Mouse (Mus musculus): ENCODE results near the gene Slc36a2.
"Not testable (repeated sequence)": the region's sequence is repeated elsewhere in the genome, so short reads cannot be mapped to it uniquely, and the experiment has no call there.

The Slc36a2 gene

DNA sequence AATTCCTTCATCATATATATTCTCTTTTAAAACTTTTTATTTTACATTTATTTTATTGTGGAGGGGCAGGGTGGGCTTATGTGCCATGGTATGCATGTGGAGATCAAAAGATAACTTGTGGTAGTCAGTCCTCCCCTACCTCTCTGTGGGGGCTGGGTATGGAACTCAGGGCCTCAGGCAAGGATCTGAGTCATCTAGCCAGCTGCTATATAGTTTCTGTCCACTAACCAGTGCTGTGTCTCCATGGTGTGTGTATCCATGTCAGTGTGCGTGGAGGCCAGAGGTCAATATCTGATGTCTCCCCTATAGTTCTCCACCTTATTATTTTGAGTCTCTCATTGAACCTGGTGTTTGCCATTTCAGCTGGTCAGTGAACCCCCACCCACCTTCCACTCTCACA is 50.5 kb downstream of the Slc36a2 start:
- no peak for DNase-seq (ENCODE audit: extremely low spot score, low spot score)

DNA sequence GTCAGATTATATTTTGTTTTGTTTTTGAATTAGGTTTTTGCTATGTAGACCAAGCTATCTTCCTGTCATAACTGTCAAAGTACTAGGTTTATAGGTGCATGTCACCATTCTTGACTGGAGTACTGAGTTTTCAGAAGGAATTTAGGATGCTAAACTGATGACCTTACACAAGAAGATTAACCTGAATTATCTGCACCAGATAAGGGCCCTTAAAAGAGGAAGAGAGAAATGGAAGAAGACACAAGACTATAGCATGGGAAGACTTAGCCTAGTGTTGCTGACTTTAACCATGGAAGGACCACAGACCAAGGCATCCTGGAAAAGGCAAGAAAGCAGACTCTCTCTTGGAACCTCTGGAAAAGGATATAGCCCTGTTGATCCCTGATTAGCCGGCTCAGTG is 51.7 kb downstream of the Slc36a2 start:
- DNase-seq (ENCODE audit: extremely low spot score, low spot score): no peak

DNA sequence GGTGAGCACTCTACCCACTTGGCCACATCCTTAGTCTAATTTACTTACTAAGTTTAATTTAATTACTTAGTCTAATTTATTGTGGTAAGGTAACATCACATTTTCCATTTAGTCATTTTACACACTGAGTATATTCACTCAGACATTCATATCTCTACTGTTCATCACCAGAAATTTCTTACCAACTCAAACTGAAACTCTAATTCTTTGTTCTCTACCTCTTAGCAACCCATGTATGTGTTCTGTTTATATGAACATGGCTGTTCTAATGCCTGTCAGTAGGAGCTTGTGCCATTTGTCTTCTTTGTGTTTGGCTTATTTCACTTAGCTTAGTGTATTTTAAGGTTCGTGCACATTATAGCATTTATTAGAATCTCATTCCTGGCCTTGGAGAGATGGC is 52.9 kb downstream of the Slc36a2 start:
- no peak for DNase-seq (ENCODE audit: extremely low spot score, low spot score)

DNA sequence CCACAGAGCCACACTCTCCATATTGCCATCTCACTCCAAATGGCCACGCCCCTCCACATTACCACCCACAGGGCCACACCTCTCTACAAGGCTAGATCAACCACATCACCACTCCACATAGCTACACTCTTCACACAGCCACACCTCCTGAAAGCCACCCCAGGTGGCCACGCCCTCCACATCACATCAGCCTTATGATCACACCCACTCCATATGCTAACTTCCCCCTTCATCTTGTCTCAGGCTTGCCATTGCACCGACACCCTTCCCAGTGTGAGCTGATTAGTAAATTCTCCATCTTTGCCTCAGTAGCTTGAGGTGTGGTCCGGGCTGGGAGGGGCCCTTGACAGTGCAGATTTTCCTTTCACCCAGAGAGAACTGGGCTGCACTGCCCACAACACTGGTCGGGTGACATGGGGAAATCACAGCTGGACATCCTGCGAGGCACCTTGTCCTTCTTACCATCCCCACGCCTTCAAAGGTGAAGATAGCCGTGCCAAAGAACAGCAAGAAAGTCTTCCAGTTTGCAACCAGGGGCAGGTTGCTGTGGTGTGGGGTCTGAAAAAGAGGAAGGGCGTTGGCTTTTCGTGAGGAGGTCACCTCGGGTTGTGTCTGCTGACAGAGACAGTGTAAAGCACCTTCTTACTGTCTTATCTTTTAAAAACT is 53.7 kb downstream of the Slc36a2 start:
- no peak for DNase-seq (ENCODE audit: extremely low spot score, low spot score)

DNA sequence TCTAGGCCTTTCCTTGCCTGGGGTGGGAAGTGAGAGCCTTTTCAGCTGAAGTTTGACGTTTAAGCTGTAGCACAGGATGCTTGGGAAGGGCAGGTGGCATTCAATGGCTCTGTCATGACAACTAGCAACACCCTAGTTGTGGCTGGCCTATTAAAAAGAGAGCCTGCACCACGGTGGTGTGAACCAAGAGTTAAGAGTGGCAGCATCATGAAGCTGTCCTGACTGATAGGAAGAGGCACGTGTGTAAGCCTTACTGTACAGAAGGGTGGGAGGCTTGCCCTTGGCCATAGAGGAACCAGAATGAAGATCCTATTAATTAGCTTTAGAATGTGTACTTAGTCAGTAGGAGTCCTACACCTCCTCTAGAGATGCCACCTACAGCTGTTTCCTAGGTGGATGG is 56.5 kb downstream of the Slc36a2 start:
- DNase-seq (ENCODE audit: extremely low spot score, low spot score): no peak

DNA sequence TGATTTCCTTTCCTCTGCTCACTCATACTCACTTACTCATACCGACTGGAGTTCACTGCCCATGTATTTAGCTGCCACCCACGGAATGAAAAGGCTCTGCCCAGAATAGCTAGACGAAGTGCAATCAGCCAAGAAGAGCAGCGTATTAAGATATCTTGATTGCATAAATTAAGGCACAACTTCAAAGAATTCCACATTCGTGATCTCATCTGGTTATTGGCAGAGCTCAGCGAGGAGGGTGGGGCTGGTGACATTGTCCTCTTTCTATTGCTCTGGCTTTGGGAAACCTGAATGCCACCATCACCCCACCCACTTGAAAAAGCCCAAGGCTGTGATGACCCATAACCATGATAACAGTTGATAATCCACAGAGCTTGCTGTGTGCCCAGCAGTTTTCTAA is 56.9 kb downstream of the Slc36a2 start:
- no peak for DNase-seq (ENCODE audit: extremely low spot score, low spot score)

DNA sequence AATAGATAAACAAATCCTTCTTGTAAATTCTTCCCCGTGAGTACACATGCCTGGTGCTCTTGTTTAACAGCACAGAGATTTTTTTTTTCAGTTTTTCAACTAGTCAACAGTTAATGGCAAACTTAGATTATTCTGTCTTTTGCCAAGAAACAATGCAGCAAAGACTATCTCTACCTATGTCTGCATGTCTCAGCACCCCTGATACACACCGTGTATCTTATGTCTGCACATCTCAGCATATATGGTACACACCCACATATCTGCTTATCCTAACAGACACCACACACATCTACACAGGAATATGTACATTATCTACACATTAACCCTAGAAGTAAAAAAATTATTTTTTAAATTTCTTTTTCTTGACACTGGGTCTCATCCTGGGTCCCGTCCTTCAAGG is 58.2 kb downstream of the Slc36a2 start:
- no peak for DNase-seq (ENCODE audit: extremely low spot score, low spot score)

DNA sequence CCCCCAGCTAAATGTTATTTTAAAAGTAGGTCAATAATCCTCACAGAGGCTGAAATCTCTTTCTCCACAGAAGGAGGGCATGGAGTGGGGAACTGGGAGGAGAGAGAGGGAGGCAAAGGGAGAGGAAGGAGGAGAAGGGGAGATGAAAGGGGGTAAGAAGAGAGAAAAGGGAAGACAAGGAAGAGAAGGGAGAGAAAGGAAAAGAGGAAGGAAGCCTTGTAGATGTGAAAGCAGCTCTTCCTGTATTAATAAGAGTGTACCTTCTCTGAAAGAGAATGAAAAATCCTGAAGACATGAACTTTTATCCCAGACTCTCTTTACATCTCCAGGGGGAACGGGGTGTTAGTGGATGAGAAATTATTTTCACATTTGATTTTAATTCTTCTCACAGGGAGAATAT is 63.4 kb downstream of the Slc36a2 start:
- DNase-seq (ENCODE audit: extremely low spot score, low spot score): no peak

DNA sequence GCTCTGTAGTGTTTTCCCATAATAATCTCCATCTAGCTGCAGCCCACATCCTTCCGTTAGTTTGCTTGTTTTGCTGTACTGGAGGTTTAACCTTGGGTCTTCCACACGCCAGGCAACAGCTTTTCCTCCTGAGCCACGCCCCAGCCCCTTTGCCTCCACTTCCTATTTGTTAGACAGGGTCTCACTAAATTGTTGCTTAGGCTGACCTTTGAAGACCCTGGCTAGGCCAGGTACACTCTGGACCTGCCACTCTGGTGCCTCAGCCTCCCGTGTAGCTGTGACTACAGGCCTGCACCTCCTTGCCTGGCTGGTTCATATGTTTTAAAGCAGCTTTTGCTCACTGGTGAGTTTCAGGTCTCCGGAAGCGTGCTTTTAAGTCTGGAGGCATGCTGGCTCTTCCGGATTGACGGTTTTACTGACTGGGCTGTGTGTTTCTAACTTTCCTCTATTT is 64.0 kb downstream of the Slc36a2 start:
- no peak for DNase-seq (ENCODE audit: extremely low spot score, low spot score)

DNA sequence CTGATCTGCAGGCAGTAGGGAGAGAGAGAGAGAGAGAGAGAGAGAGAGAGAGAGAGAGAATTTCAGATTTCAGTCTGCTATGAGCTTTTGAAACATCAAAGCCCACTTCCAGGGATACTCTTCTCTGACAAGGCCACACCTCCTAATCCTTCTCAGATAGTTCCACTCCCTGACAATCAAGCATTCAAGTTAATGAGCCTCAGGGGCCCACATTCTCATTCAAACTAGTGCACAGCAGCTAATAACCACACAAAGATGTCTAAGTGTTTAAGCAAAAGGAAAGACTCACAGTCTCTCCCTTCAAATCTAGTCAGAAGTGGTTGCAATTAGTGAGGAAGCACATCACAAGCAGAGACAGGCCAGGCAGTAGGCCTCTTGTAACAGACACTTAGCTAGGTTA is 64.6 kb downstream of the Slc36a2 start:
- no peak for DNase-seq (ENCODE audit: extremely low spot score, low spot score)

DNA sequence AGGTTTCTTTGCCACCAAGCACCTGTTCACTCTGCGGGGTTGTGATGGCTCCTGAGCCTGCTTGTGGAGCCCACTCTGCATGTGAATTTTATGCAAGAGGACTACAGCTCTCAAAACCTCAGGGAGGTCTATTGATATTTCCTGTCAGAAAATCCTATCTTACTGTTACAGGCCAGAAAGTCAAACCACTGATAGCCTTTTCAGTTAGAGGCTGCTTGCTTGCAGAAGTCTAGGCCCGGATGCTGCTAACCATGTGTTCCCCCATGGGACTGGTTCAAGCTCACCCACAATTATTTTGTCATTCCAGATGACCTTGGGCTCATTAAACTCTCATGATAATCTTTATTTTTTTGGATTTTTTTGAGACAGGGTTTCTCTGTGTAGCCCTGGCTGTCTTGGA is 67.8 kb downstream of the Slc36a2 start:
- no peak for DNase-seq (ENCODE audit: extremely low spot score, low spot score)

DNA sequence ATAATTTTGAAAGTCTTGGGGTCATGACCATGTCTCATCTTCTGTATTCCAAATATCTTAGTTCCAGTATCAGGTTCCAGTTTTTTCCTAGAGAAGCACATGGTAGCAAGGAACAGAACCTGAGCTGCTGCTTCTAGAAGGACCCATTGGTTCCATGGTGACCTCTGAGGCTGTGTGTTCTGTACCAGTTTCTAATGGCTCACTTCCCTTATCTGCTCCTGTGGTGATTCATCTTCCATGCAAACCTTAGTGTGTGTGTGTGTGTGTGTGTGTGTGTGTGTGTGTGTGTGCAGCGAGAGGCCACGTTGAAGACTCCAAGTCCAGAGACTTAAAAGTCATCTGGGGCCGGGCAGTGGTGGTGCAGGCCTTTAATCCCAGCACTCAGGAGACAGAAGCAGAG is 68.9 kb downstream of the Slc36a2 start:
- DNase-seq (ENCODE audit: extremely low spot score, low spot score): no peak

DNA sequence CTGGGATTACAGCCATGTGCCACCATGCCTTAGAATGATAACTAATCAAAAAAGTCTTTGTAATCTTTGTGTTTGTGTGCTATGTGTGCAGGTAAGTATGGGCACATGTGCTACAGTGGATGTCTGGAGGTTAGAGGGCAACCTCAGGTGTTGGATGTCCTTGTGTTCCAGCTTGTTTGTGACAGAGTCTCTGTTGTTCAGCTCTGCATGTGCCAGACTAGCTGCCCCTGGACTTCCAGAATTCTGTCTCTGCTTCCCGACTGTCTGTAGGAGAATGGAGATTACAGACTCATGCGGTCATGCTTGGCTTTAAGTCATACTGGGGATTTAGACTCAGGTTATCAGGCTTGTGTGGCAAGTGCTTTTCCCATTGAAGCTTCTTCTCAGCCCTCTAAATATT is 70.6 kb downstream of the Slc36a2 start:
- no peak for DNase-seq (ENCODE audit: extremely low spot score, low spot score)

DNA sequence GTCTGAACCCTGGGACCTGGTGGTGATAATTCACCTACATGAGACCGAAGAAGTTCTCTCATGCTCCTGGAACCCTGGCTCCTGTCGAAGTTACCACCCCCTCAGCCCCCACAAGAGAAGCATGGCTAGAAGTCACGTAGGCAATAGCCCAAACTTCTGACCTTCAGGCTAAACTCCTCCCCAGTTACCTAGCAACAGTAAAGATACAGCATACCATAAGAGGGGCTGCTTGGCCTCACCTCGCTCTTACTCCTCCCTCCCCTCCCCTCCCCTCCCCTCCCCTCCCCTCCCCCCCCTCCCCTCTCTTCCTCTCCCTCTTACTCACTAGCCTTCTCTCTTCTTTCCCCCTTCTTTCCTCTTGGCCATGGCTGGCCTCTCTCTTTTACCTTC is 71.0 kb downstream of the Slc36a2 start:
- DNase-seq (ENCODE audit: extremely low spot score, low spot score): not testable (repeated sequence)

DNA sequence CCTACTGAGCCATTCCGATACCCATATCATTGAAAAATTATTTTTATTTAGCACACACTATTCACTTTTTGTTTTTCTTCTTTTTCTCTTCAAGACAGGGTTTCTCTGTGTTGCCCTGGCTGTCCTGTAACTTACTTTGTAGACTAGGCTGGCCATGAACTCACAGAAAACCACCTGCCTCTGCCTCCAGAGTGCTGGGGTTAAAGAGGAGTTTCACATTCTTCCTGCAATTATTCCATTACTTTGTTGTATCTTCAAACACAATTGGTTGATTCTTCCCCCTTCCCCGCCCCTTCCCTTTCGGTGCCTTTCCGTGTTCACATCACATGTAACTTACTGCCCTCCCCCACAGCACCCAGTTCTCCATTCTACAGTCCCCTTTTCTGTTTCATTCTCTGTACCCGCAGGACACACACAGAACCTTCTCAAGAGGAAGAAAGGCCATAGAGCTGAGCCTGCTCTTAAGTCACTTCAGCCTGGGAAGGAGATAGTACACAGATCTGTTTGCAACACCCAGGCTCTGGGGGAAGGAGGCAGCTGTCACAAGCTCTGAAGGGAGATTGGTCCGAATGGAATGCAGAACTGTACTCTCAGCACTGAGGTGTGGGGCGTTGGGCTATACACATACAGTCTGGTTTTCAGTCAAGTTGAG is 71.5 kb downstream of the Slc36a2 start:
- DNase-seq (ENCODE audit: extremely low spot score, low spot score): no peak

DNA sequence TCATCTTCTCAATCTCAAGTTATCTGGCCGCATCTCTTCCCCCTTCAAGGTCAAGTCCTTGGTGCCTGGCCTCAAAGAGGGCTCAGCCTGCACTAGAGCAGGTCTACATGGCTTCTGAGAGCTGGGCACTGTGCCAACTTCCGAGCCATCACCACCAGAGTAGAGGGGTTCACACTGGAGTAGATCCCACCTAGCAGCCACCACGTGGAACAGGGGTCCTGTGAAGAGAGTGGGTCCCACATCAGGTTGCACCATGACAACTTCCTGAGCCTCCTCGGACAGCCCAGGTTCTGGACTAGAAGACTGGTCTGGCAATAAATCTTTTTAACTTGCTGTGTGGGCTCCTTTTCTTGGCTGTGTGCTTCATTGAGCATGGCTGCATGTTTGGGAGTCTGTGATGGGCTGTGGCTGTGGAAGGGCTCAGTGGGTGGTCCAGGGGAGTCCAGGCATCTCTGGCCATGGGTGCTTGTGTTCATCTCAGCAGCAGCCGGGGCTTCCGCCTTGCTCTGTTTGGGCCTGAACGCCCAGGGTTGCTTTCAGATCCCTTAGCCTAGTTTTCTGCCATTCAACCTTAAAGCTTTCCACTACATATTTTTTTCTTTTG is 74.2 kb downstream of the Slc36a2 start:
- DNase-seq (ENCODE audit: extremely low spot score, low spot score): no peak

DNA sequence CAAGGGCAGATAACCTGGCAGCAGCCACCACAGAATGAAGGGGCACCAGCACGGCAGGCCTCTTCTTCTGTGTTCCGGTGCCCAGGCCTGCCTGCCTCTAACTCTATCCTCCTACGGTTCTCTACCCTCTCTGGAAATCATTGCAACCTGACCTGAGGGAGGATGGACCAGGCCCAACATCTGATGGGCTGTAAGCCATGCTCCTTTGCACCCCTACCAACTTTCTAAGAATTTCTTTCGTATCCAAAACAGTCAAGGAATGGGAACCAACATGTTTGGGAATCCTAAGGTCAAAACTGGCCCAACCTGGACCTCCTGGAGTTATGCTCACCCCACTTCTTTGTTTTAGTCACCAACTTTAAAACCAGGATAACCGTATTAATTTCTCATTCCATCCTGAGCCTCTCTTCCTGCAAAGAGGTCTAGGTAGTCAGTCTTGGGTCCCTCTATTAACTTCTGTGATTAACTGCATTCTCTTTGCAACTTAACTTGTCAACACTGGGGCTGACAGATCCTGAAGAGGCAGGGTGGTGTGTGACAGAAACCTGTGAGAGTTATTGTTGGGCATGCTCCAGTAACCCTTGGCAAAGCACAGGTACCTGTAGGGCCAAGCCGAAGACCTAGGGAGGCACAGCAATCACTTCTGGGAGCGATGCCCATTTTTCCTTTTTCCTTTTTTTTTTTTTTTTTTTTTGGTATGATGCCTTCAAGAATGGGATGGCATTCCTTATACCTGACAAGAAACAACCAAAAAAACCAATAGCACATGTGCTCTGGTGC is 75.2 kb downstream of the Slc36a2 start:
- no peak for DNase-seq (ENCODE audit: extremely low spot score, low spot score)
